Mouse (Mus musculus) kidney, embryonic 16.5 days (tissue): ENCODE results near the gene Slc39a12. TPM values are rescaled to one million over a fixed set of nuclear protein-coding genes. Genes with fewer than 3 reads are reported as not detected.

Source experiments
- ATAC-seq: fragments of 200-750 bp; cut with Nextera tagmentation; 2 replicates; pipeline ENCODE4 v1.8.0; 2017; ENCODE audit warnings: moderate TSS enrichment; ENCODE audit not compliant: low FRiP score, low TSS enrichment
- H3K27ac ChIP-seq: fragments of 300-500 bp; sonication (generic); 2 replicates; pipeline ENCODE4 v1.5.1; 2014; ENCODE audit warnings: low read length
- H3K27me3 ChIP-seq: fragments of 300-500 bp; sonication (generic); 2 replicates; pipeline ENCODE4 v1.6.1; 2014; ENCODE audit warnings: low read length, control low read depth, mixed read lengths; ENCODE audit not compliant: insufficient read depth
- H3K36me3 ChIP-seq: fragments of 300-500 bp; sonication (generic); 2 replicates; pipeline ENCODE4 v1.6.1; 2014; ENCODE audit warnings: low read length, control low read depth, mixed read lengths; ENCODE audit not compliant: insufficient read depth
- H3K4me1 ChIP-seq: fragments of 300-500 bp; sonication (generic); 2 replicates; pipeline ENCODE4 v1.6.1; 2014; ENCODE audit warnings: low read length, control low read depth, mixed read lengths; ENCODE audit not compliant: insufficient read depth
- H3K4me2 ChIP-seq: fragments of 300-500 bp; sonication (generic); replicated peaks from 2 replicates; pipeline ENCODE4 v1.6.1; 2014; ENCODE audit warnings: low read depth, low read length
- H3K4me3 ChIP-seq: fragments of 300-500 bp; sonication (generic); 2 replicates; pipeline ENCODE4 v1.5.1; 2014; ENCODE audit warnings: mild to moderate bottlenecking, low read length
- H3K9ac ChIP-seq: fragments of 300-500 bp; sonication (generic); replicated peaks from 2 replicates; pipeline ENCODE4 v1.6.1; 2014; ENCODE audit warnings: low read length
- H3K9me3 ChIP-seq: fragments of 300-500 bp; sonication (generic); 2 replicates; pipeline ENCODE4 v1.6.1; 2016; ENCODE audit warnings: low read length, control low read depth
- WGBS: fragments of 180-500 bp; shearing (Covaris S2); extraction: QIAGEN DNeasy Blood & Tissue Kit; methylation state at CpG from one replicate; pipeline ENCODE4 v1.1.7; 2014; 5-methylcytosine and 5-hydroxymethylcytosine counted together
- polyA plus RNA-seq: library from polyadenylated mRNA; unstranded; fragments of >200 nt; fragmentation: Nextera tagmentation; extraction: Ambion mirVana; gene quantifications from 2 replicates; pipeline ENCODE4 v1.2.1, GENCODE M21; 2015

Gene Slc39a12
- polyA plus RNA-seq, 1 experiment from 2014 or later, result not detected

GRCm38 (mm10) chr2:14464438-14464837, 76.3 kb downstream of the Slc39a12 start:
- no peak for ATAC-seq
- no peaks in the 10 kb centered on the region for H3K36me3 ChIP-seq
- no peak overlapping the region for H3K4me3 ChIP-seq
- no peaks in the 10 kb centered on the region for H3K4me1 ChIP-seq
- no peak overlapping the region for H3K27ac ChIP-seq
- H3K4me2 ChIP-seq, result no peak overlapping the region
- no peaks in the 10 kb centered on the region for H3K9me3 ChIP-seq
- WGBS, result 35% methylated on average over 1 of the region's 1 CpGs
- no peak overlapping the region for H3K9ac ChIP-seq
- no peaks in the 10 kb centered on the region for H3K27me3 ChIP-seq

GRCm38 (mm10) chr2:14494132-14494531, 106.0 kb downstream of the Slc39a12 start:
- 78% methylated on average over 5 of the region's 5 CpGs for WGBS
- Histone ChIP-seq H3K4me2 (no peak overlapping the region), H3K27ac (no peak overlapping the region), H3K36me3 (no peaks in the 10 kb centered on the region), H3K9me3 (no peaks in the 10 kb centered on the region), H3K4me1 (no peaks in the 10 kb centered on the region), H3K4me3 (no peak overlapping the region), H3K9ac (no peak overlapping the region), H3K27me3 (no peaks in the 10 kb centered on the region)
- ATAC-seq, result no peak

GRCm38 (mm10) chr2:14496150-14496549, 108.0 kb downstream of the Slc39a12 start:
- WGBS, result 65% methylated on average over 2 of the region's 2 CpGs
- no peaks in the 10 kb centered on the region for H3K27me3 ChIP-seq
- no peaks in the 10 kb centered on the region for H3K36me3 ChIP-seq
- no peaks in the 10 kb centered on the region for H3K4me1 ChIP-seq
- H3K4me3 ChIP-seq, result no peak overlapping the region
- ATAC-seq, result no peak
- H3K4me2 ChIP-seq, result no peak overlapping the region
- H3K27ac ChIP-seq, result no peak overlapping the region
- H3K9me3 ChIP-seq, result no peaks in the 10 kb centered on the region
- no peak overlapping the region for H3K9ac ChIP-seq

GRCm38 (mm10) chr2:14502482-14502881, 114.4 kb downstream of the Slc39a12 start:
- H3K4me1 ChIP-seq, result no peaks in the 10 kb centered on the region
- no peak for ATAC-seq
- no peaks in the 10 kb centered on the region for H3K9me3 ChIP-seq
- no peak overlapping the region for H3K4me2 ChIP-seq
- no peak overlapping the region for H3K9ac ChIP-seq
- no peak overlapping the region for H3K27ac ChIP-seq
- H3K36me3 ChIP-seq, result no peaks in the 10 kb centered on the region
- no peaks in the 10 kb centered on the region for H3K27me3 ChIP-seq
- H3K4me3 ChIP-seq, result no peak overlapping the region
- 21% methylated on average over 3 of the region's 3 CpGs for WGBS

GRCm38 (mm10) chr2:14518237-14518636, 130.1 kb downstream of the Slc39a12 start:
- Histone ChIP-seq H3K36me3 (no peaks in the 10 kb centered on the region), H3K4me1 (no peaks in the 10 kb centered on the region), H3K27me3 (no peaks in the 10 kb centered on the region), H3K4me3 (no peak overlapping the region), H3K9ac (no peak overlapping the region), H3K4me2 (no peak overlapping the region), H3K9me3 (no peaks in the 10 kb centered on the region), H3K27ac (no peak overlapping the region)
- ATAC-seq, result no peak
- 67% methylated on average over 5 of the region's 5 CpGs for WGBS

GRCm38 (mm10) chr2:14534325-14535077, 146.4 kb downstream of the Slc39a12 start:
- Histone ChIP-seq H3K27ac (no peak overlapping the region), H3K9me3 (no peaks in the 10 kb centered on the region), H3K36me3 (no peaks in the 10 kb centered on the region), H3K4me3 (no peak overlapping the region), H3K9ac (no peak overlapping the region), H3K4me1 (no peaks in the 10 kb centered on the region), H3K4me2 (no peak overlapping the region), H3K27me3 (no peaks in the 10 kb centered on the region)
- ATAC-seq, result no peak
- WGBS, result 77% methylated on average over 3 of the region's 3 CpGs

GRCm38 (mm10) chr2:14535246-14535671, 147.1 kb downstream of the Slc39a12 start:
- WGBS, result 88% methylated on average over 3 of the region's 3 CpGs
- H3K36me3 ChIP-seq, result no peaks in the 10 kb centered on the region
- H3K4me3 ChIP-seq, result no peak overlapping the region
- no peak overlapping the region for H3K27ac ChIP-seq
- no peaks in the 10 kb centered on the region for H3K9me3 ChIP-seq
- no peak overlapping the region for H3K4me2 ChIP-seq
- no peak overlapping the region for H3K9ac ChIP-seq
- H3K4me1 ChIP-seq, result no peaks in the 10 kb centered on the region
- H3K27me3 ChIP-seq, result no peaks in the 10 kb centered on the region
- no peak for ATAC-seq

- H3K4me3 ChIP-seq, result no peak overlapping the region
- H3K27ac ChIP-seq, result no peak overlapping the region
- H3K4me1 ChIP-seq, result no peaks in the 10 kb centered on the region
- no peaks in the 10 kb centered on the region for H3K27me3 ChIP-seq
- no peak overlapping the region for H3K9ac ChIP-seq
- whole genome bisulfite sequencing, result 59% methylated on average over 3 of the region's 3 CpGs
- no peaks in the 10 kb centered on the region for H3K36me3 ChIP-seq
- ATAC-seq, result no peak
- H3K9me3 ChIP-seq, result no peaks in the 10 kb centered on the region
- H3K4me2 ChIP-seq, result no peak overlapping the region
Observed at GRCm38 (mm10) chr2:14537781-14538180, 149.7 kb downstream of the Slc39a12 start.

GRCm38 (mm10) chr2:14543355-14543754, 155.2 kb downstream of the Slc39a12 start:
- Histone ChIP-seq H3K4me1 (no peaks in the 10 kb centered on the region), H3K4me3 (no peak overlapping the region), H3K9ac (no peak overlapping the region), H3K27me3 (no peaks in the 10 kb centered on the region), H3K9me3 (no peaks in the 10 kb centered on the region), H3K4me2 (no peak overlapping the region), H3K27ac (no peak overlapping the region), H3K36me3 (no peaks in the 10 kb centered on the region)
- WGBS, result 53% methylated on average over 3 of the region's 3 CpGs
- no peak for ATAC-seq

- Histone ChIP-seq H3K4me2 (no peak overlapping the region), H3K9me3 (no peaks in the 10 kb centered on the region), H3K27me3 (no peaks in the 10 kb centered on the region), H3K9ac (no peak overlapping the region), H3K27ac (no peak overlapping the region), H3K4me3 (no peak overlapping the region), H3K4me1 (no peaks in the 10 kb centered on the region), H3K36me3 (no peaks in the 10 kb centered on the region)
- WGBS, result 79% methylated on average over 2 of the region's 2 CpGs
- ATAC-seq, result no peak
Observed at GRCm38 (mm10) chr2:14543773-14544172, 155.7 kb downstream of the Slc39a12 start.
